Mouse (Mus musculus) WW6 (cell line): ENCODE measurements at regions not wholly inside any gene's neighbourhood (a gene's known extent, or its start where the extent isn't known, plus 50 kb on each side); places are given as distances from the start of the nearest gene placed in this dataset.

Experiments used
- DNase-seq: peaks from one replicate; pipeline ENCODE4 v3.0.0-alpha.2; 2013; ENCODE audit warnings: low read depth, low spot score

DNA sequence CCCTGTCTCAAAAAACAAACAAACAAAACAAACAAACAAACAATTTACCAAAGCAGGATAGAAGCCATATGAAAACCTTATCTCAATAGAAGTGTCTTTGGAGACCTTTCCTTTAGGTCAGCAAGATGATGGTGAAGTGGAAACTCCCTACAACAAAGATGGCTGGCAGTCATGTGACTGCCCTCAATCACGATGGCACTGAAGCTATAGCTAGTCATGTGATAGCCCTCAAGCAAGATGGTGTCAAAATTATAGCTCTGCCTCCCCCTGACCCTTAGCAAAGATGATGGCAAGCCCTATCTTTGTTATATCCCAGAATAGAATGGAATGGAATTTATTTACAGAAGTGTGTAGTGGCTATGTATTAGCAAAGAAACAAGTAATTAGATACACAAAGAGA is 423.2 kb downstream of the 1810013L24Rik start:
- no peak for DNase-seq

DNA sequence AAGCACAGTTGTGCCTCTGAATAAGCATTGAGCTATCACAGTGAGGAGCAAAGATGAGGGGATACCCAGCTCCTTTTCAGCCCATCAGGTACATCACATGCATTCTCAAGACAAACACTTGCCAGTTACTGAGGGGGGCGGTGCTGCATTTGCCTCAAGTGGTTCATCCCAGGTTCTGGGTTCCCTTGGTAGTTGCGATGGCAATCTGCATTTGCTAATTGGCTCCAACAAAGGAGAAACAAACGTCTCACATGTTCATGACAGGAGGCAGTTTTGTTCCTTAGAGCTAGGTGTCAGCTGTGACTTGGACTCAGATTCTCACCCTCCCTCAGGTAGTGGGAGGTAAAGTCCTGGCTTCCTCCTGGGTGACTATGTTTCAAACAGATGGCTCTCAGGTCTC is 425.5 kb downstream of the 1810013L24Rik start:
- DNase-seq, result no peak

DNA sequence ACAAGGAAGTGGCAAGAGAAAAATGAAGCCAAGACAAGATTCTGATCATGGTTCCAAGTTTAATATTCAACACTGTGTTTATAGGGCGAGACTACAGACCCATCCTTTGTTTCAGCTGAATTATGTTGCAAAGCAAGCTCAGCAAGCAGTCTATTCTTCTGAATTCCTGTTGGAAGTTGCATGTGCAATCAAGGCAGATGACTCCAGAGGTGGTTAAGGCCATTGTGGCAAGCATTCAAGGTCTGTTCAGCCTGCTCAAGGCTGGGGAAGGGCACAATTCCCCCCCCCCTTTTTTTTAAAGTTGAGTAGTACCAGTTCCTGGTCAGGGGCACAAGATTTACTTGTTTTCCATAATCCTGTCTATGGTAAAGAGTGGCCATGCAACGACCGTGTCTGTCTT is 431.1 kb downstream of the 1810013L24Rik start:
- DNase-seq, result no peak

DNA sequence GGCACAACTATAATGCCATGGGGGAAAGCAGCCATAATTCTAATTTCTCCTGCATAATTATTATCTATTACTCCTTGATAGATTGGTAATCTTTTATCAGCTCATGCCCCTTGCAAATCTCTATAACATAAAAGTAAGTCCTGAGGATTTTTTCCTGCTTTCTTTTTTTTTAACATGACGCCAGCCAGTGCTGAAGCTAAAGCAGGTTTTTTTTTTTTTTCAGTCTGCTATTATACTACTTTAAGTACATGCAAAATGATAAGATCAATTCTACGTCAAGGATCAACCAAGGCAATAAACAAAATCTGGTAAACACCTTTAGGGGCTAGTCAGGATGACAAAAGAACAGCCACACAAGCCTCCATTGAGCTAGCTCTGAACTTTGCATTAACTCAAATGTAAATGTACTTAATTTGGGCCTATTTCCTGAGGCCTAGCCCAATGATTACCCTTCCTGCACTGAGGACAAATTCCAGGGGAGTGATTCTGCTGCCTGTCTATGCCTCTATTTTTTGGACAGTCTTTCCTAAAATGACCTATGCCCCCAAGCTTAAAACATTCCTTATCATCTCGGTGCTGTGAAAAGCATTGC is 434.8 kb downstream of the 1810013L24Rik start:
- DNase-seq, result no peak

DNA sequence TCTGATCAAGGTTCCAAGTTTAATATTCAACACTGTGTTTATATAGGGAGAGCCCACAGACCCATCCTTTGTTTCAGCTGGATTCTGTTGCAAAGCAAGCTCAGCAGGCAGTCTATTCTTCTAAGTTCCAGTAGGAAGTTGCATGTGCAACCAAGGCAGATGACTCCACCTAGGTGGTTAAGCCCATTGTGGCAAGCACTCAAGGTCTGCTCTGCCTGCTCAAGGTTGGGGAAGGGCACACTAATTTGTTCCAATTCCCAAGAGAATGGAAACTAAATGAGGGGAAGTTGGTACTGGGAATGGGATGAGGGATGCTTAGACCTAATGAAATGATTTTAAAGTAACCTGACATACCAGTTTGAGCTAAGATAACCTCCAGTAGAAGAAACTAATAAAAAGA is 437.3 kb downstream of the 1810013L24Rik start:
- DNase-seq, result no peak

DNA sequence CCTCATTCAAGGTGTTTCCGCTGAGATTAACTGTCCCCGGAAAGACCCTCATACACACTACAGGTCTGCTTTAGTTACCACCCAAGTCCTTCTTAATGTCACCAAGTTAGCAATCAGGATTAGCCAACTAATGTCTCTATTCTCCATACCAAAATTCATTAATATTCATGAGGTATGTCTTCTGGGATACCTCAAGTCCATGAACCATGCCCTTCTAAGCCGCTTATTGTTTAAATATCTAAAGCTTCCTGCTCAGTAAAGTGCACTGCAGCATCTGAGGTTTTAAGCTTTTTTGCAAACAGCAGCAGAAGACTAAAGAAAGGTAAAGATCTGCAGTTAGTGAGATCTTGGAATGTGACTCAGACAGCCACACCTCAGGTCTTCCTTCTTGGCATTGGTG is 440.2 kb downstream of the 1810013L24Rik start:
- DNase-seq, result no peak

DNA sequence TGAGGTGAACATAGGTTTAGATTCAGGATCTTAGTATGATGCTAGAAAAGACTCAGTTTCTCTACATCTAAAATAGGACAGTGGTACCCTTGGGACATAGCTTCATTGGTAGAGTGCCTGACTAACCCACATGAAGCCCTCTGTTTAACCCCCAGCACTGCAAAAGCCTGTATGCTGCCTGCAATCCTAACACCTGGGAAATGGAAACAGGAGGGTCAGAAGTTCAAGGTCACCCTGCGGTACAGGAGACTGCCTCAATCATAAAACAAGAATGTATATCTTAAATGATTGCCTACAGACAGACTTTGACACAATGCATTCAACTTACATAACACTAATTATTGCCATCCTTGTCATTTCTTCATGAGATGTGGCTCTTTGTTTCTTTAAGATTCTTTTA is 440.8 kb downstream of the 1810013L24Rik start:
- no peak for DNase-seq

DNA sequence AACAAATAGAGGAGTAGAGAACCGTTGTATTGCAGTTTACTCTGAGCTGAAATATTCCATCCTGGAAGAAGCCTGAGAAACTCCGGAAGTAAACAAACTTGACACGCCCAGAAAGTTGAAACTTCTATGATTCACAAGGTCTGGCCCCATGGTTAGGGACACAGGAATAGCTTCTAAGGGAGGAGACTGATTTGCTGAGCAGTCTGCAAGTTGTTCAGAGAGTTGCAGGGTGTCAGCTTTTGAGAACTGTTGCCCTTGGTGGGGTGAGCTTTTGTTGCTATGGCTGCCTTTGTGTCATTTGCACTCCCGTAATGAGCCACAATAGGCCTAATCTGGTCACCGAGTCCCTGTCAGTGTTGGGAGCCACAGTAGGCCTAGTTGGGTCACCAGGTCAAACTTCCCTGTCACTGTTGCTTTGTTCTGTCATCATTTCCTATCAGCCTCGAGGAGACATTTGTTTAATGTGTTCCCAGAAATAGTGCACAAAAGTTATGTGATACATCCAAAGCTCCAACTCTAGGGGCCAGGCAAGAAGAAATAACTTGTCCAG is 443.9 kb downstream of the 1810013L24Rik start:
- DNase-seq, result no peak

DNA sequence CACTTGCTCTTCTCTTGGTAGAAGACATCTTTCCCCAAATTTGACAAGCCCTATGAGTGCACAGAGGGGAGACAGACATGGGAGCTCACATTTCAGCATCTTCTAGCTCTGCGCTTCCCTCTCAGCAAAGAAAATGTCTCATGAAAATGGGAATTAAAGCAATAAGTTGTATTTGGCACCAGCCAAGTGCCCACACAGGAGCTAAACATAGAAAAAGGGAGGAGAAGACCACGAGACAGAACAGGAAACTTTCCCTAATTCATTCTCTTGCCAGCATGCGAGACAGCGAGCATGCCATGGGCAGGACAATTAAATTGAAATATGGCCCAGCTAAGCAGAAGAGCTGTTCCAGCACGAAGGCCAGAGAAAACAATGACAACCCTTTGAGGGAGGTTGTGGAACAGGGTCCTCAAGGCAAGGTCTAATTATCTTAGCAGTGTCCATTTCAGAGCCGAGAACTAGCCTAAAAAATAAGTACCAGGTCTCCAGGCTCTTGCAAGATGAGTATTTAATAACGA is 444.7 kb downstream of the 1810013L24Rik start:
- DNase-seq, result no peak

DNA sequence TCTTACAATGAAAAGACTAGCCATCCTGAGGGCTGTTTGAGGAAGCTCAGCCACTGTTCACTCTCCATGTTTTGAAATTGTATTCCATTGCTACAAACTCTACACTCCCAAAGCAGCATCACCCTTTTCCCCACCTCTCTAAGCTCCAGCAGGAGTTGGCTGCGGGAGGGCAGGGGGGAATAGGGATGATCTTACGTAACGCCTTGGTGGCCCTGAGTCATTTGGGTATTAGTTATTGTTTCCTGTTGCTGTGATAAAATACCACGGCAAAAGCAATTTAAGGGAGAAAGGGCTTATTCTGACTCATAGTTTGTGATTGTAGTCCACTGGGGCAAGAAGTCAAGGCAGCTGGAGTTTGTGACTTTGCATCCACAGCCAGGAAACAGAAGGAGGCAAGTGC is 445.5 kb downstream of the 1810013L24Rik start:
- DNase-seq, result no peak

DNA sequence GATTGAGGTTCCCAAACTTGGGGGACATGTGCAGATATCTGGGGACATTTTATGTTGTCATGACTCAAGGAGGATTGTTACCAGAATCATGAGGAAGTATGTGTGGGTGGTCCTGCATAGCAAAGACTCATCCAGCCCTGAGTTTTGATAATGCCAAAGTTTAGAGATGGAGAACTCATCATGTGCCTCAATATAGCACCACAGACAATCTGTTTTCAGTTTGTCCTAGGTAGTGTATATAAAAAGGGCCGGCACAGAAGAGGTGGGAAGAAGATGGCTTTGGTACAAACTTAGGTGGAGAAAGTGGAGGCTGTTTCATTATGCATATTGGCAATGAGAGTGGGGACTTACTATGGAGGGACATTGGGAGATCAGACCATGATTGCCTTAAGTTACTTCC is 447.2 kb downstream of the 1810013L24Rik start:
- DNase-seq, result no peak

DNA sequence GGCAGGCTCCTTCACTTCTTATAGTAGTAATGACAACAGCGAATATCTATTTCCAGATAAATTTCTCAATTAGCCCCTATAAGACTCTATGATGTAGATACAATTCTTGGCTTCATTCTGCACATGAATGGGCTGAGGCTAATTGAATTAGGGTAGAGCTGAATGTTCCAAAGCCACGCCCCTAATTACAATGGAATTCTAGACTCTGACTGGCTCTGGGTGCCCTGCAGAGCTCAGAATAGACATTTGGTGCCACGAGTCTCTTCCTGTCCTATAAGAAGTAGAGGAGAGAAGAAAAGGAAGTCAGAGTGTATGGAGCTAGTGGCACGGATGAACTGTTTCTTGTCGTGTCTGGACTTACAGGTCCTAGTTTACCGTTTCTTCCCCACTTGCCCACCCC is 449.8 kb downstream of the 1810013L24Rik start:
- DNase-seq, result no peak

DNA sequence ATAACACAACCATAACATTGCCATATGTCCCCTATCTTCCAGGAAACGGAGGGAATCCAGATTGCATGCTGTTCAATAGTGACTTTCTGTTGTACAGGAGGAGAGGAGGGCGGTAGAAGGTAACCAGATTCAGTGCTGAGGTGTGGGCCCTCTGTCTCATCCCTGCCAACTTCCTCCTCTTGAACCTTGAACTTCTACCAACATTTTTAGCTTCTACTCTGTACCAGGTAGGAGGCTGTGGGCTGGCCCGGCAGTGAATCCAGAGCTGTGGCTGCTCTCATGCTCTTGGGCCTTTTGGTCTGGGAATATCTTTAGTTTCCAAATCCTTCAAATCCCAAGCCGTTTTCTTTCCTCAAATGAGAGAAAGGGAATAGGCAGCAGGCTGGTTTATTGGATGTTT is 450.5 kb downstream of the 1810013L24Rik start:
- DNase-seq, result no peak

DNA sequence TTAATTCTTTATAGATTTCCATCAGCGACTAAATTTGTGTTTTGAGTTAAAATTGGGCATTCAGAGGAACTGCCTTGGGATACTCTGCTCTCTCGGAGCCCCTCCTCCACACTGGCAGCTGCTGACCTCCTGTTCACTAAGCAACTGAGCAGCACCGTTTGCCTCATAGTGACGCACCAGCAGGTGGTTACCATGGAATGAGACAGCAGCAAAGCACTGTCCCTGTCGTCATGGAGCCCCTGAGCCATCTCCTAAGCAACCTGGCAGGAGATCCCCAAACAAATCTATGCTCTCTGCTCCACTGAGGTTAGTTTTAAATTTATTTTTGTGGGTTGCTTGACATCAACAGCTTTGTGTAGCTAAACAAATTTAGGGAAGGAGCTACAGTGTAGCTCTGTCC is 451.0 kb downstream of the 1810013L24Rik start:
- DNase-seq, result no peak

DNA sequence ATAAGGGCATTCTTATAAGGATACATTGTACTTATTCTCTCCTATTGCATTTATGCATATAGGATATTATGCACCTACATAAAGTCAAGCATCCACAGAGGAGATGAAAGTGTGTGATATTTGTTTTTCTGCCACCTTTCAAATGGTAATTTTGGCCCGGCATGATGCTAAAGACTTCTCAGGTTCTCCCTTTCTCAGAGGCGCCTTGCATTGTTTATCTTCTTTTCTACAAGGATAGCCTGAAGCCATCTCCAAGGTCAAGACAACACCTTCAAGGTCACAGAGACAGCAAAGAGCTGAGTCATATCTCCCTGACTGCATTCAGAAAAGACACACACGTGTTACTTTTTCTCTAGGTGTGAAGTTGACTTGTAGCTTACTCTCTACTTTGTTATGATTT is 454.5 kb downstream of the 1810013L24Rik start:
- DNase-seq, result no peak

DNA sequence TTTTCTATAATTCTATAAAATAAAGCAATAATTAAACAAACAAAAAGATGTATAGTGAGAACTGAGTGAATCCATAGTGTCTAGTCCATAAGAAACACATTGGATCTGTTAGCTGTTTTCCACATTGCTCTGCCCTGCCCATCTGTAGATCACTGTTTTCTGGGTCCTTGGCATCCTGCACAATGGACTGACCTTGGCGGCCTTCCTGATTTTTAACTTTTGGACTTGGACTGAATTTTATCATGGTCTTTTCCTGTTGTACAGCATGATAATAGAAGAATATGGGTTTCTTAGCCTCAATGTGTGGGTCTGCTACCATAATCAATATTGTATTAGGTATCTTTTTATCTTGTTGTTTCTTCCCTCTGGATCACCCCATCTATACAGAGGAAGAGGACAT is 456.0 kb downstream of the 1810013L24Rik start:
- no peak for DNase-seq

DNA sequence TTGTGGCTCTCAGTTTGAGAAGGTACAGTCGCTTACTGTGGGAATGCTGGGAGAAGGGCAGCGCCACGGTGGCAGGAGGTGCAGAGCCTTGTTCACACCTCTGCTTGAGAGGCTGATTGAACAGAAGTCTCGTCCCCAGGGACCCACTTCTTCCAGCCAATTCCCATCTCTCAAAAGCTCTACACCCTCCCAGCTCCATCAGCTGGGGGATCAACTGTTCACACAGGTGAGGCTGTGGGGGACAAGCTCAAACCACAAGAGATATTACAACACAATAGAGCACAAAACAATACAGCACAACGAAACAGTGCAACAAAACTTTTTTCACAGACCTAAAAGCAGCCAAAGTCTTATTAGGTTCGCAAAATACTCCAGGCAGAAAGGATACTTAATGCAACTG is 457.7 kb downstream of the 1810013L24Rik start:
- no peak for DNase-seq

DNA sequence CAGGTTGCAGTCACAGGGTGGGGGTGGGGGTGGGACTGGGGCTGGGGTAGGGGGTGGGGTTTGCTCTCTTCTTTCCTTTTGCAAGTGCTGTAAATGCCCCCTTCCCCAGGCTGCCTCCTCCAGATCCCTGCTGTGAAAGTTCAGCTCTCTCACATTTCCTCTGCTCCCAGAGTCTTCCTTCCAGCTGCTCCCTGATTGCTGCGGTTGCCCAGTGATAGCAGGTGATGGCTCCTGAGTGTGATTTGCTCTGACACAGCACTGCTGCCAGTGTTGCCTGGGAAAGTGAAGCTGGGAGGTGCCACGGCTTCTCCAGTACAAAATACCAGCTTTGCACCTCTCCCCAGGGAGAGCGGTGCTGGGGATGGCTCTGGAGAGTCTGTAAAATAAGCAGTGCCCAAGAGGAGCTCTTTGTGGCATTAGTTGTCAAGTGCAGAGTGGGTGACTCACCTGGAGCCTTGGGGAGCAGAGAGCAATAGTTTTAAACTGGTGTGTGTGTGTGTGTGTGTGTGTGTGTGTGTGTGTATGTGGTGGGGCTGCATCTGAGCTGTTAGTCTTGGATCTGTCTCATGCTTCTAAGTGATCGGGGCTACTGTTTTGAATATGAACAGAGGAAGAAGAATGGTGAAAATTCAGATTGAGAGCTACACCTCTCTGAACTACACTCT is 461.6 kb downstream of the 1810013L24Rik start:
- no peak for DNase-seq

DNA sequence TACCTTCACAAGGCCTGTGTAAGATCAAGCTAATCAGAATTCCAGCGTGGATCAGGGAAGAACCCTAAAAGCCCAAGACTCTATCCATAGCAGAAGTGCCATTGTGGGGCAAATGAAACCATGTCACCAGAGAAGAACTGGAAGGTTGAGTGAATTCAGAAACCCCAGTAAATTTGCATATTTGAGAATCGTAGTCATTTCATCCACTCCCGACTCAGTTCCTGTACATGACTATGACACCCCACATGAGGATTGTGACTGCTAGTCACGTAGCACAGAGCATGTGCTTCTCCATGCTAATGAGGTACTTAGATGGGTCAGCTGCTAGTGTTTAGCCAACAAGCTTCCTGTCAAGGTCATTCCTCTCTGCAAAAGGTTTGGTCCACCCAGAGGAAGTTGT is 473.2 kb downstream of the 1810013L24Rik start:
- DNase-seq, result no peak

DNA sequence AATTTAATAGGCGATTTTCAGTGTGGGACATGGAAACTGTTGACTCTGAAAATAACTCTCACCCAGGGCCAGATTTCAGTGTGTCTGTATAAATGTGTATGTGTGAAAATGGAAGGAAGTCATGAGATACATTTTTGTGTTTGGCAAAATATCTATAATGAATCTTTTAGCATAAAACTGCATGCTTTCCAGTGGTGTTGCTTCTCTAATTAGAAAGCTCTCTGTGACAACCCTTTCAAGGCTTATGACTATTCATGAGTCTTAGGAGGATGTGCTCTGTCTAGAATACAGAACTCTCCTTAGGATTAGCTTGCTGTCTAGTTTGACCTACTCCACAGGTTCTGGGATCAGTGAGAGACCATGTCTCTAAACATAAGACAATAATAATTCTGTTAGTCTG is 474.2 kb downstream of the 1810013L24Rik start:
- DNase-seq, result no peak

DNA sequence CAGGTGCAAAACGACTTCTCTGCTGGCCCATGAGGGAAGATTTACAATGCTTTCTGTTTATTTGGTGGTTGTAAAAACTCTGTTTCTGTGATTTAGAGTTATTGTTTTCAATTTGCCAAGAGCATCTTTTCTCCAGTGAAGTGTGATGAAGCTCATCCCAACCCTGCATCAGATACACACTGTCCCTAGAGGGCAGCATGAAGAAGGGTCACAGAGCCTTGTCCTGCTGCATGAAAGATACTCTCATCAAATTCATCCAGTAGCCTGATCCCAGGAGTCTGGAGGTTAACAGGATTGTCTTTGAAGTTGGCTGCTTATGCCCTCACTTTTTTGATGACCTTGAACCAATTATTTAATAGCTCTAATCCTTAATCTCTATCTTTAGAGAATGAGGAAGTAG is 480.8 kb downstream of the 1810013L24Rik start:
- DNase-seq, result no peak

DNA sequence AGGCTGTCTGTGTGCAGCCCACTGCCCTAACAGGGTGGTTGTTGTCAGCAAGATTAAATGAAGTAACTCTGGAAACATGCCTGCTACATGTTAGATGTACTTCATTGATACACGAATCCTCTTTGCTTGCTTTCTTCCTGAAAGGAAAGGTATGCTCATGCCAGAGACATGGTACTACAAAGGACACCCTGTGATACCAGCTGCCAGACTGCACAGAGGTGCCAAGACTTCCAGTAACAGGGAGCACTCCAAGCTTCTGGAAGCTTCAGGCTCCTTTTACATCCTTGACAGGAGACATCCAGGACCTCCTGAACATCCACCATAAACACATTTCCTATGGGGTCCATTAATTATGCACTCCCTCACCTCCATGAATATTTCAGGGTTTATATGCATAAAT is 505.7 kb downstream of the 1810013L24Rik start:
- DNase-seq, result no peak

DNA sequence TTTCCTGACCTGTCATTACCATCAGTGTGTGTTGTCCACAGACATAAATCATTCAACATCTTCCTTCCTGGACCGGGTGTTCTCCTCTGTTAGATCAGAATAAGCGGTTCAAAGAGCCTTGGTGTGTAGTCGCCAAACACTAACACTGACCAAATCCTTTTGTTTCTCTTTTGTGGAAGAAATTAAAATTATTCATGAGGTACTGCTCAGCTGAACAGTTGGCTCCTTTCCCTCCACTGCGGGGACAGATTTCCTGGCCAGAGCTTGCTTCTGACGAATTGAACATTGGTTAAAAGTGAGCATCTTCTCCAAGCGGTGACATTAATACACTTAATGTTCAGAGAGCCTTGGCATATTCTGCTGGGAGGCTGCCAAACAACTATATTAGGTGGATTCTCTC is 506.2 kb downstream of the 1810013L24Rik start:
- no peak for DNase-seq
